Mouse (Mus musculus) kidney, adult 2 months (tissue): ENCODE data around the gene Top2a. TPM values are rescaled to one million over a fixed set of nuclear protein-coding genes. Genes with fewer than 3 reads are reported as not detected.

Source experiments
- DNase-seq: peaks from one replicate; pipeline ENCODE4 v3.0.0; 2021
- H3K27ac ChIP-seq: fragments of 200-500 bp; 2 replicates; pipeline ENCODE4 v1.5.1; 2012; ENCODE audit warnings: low read depth, low read length, control low read depth, inconsistent platforms; ENCODE audit not compliant: insufficient read depth
- H3K27me3 ChIP-seq: fragments of 200-500 bp; replicated peaks from 2 replicates; pipeline ENCODE4 v1.6.1; 2012; ENCODE audit warnings: mild to moderate bottlenecking, moderate library complexity, low read length, inconsistent platforms; ENCODE audit not compliant: control insufficient read depth, insufficient read depth
- H3K36me3 ChIP-seq: fragments of 200-500 bp; 2 replicates; pipeline ENCODE4 v1.6.1; 2012; ENCODE audit warnings: mild to moderate bottlenecking, moderate library complexity, low read length, inconsistent platforms; ENCODE audit not compliant: control insufficient read depth, insufficient read depth
- H3K4me1 ChIP-seq: fragments of 200-500 bp; 2 replicates; pipeline ENCODE4 v1.6.1; 2011; ENCODE audit warnings: low read length; ENCODE audit not compliant: control insufficient read depth, insufficient read depth
- H3K4me3 ChIP-seq: fragments of 200-500 bp; 2 replicates; pipeline ENCODE4 v1.5.1; 2011; ENCODE audit warnings: mild to moderate bottlenecking, low read depth, low read length, control low read depth; ENCODE audit not compliant: insufficient read depth
- CTCF ChIP-seq: fragments of 200-500 bp; conservative IDR thresholded peaks from 2 replicates; pipeline ENCODE4 v1.5.1; 2011; ENCODE audit warnings: low read depth, mild to moderate bottlenecking, control low read depth, low read length, moderate library complexity, mixed read lengths; ENCODE audit not compliant: insufficient read depth, insufficient read length
- POLR2A ChIP-seq: fragments of 200-500 bp; IDR thresholded peaks from one replicate; pipeline ENCODE4 v1.6.1; 2011; ENCODE audit warnings: low read depth, low read length, control low read depth
- WGBS: fragments of 180-500 bp; shearing (Covaris S2); methylation state at CpG from one replicate; pipeline ENCODE4 v1.1.7; 2018; 5-methylcytosine and 5-hydroxymethylcytosine counted together
- polyA plus RNA-seq: library from polyadenylated mRNA; depleted of rRNA; stranded (reverse); fragments of >200 nt; gene quantifications from 2 replicates; pipeline ENCODE4 v1.2.3, GENCODE M21; 2012

Top2a gene
- polyA plus RNA-seq, 1 experiment = 0.72 TPM

DNA sequence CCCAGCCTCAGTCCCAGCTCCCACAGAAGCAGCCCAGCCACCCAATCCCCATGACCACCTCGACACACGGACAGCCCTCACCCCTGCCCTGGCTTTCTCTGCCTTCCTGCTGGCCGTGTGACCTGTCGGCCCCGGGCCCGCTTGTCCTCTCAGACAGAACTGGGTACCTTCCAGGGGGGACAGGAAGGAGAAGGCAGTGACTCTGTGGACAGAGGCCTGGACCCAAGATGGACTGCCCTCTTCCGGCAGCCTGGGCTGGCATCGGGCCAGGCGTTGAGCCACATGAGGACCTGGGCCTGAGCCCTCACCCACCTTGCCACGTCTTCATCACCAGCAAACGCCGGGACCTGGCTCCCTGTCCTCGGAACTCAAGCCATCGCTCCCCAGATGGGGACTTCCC is 50.4 kb downstream of the Top2a start:
- H3K36me3 ChIP-seq = no peaks in the 10 kb centered on the region

GRCm38 (mm10) chr11:98972801-98973360 is 51.1 kb downstream of the Top2a start:
- 0 out of 2 replicates have a peak, but pooled peaks cover 14% of the 10 kb centered on the region for H3K4me1 ChIP-seq
- TF ChIP-seq POLR2A = no peak
- no peaks in the 10 kb centered on the region for H3K36me3 ChIP-seq
- no peak overlapping the region for H3K4me3 ChIP-seq
- no peak for DNase-seq
- WGBS = 83% methylated on average over 9 of the region's 9 CpGs
- H3K27ac ChIP-seq = no peak overlapping the region
- H3K27me3 ChIP-seq = no peaks in the 10 kb centered on the region

More for the DNA sequence above, 50.4 kb downstream of the Top2a start:
- peak; percentile 66 for DNase-seq
- Histone ChIP-seq H3K27ac (no peak overlapping the region), H3K27me3 (no peaks in the 10 kb centered on the region), H3K4me1 (0 out of 2 replicates have a peak, but pooled peaks cover 14% of the 10 kb centered on the region), H3K4me3 (no peak overlapping the region)
- 59% methylated on average over 14 of the region's 14 CpGs for WGBS
- TF ChIP-seq CTCF = 0 out of 2 replicates have a peak, but pooled peaks have one; percentile 18
- no peak for TF ChIP-seq POLR2A

DNA sequence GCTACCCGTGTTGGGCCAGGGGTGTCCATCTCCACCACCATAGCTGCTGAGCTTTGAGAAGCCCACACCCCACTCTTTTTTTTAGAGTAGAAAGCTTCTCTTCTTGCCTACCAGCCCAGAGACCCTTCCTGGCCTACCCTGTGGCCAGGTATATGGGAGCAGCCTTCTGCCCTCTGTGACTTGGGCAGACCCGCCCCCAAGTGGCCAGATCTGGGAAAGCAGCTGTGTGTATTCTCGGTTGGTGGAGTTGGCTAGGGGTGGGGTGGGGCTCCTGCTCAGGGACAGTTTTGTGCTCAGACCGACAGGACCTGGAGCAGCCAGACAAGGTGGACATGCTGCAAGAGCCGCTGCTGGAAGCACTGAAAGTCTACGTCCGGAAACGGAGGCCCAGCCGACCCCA is 51.8 kb downstream of the Top2a start:
- H3K36me3 ChIP-seq = no peaks in the 10 kb centered on the region

DNA sequence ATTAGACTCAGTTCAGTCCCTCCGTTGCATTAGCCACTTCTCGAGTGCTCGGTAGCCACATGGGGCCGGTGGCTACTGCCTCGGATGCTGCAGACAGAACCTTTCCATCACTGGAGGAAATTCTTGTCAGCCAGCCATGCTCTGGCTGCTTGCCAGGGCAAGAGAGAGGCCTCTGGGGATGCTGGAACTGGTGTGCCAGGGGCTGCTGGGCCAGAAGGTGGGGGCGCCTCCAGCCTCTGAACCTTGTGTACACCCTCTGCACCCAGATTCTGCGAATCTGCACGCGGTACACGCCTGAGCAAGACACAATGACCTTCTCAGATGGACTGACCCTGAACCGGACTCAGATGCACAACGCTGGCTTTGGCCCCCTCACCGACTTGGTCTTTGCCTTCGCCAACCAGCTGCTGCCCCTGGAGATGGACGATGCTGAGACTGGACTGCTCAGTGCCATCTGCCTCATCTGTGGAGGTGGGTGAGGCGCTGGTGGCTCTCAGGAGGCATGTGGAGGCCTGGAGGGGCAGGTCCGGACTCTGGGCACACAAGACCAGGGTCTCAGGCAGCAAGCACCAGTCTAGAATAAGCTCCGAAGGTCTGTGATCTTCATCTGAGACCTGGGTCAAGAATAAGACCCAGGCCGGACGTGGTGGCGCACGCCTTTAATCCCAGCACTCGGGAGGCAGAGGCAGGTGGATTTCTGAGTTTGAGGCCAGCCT is 52.5 kb downstream of the Top2a start:
- DNase-seq = peak; percentile 87
- no peaks in the 10 kb centered on the region for H3K36me3 ChIP-seq
- H3K27ac ChIP-seq = no peak overlapping the region
- 58% methylated on average over 23 of the region's 23 CpGs for WGBS
- H3K27me3 ChIP-seq = no peaks in the 10 kb centered on the region
- H3K4me3 ChIP-seq = no peak overlapping the region
- 0 out of 2 replicates have a peak, but pooled peaks cover 14% of the 10 kb centered on the region for H3K4me1 ChIP-seq
- TF ChIP-seq POLR2A = no peak
- TF ChIP-seq CTCF = no peak

More for the DNA sequence above, 51.8 kb downstream of the Top2a start:
- 50% methylated on average over 9 of the region's 9 CpGs for WGBS
- peak; percentile 88 for DNase-seq
- Histone ChIP-seq H3K27ac (no peak overlapping the region), H3K4me3 (no peak overlapping the region), H3K27me3 (no peaks in the 10 kb centered on the region), H3K4me1 (0 out of 2 replicates have a peak, but pooled peaks cover 14% of the 10 kb centered on the region)
- TF ChIP-seq POLR2A = no peak
- TF ChIP-seq CTCF = peak; percentile 81

- 59% methylated on average over 29 of the region's 29 CpGs for WGBS
- Histone ChIP-seq H3K27ac (no peak overlapping the region), H3K4me3 (no peak overlapping the region), H3K27me3 (no peaks in the 10 kb centered on the region), H3K4me1 (peaks cover 14% of the 10 kb centered on the region; the same call in 1 of the 2 replicates), H3K36me3 (no peaks in the 10 kb centered on the region)
- DNase-seq = peak; percentile 94
- TF ChIP-seq CTCF (no peak), POLR2A (no peak)
These were observed 53.6 kb downstream of the Top2a start for GRCm38 (mm10) chr11:98970191-98970925.

- TF ChIP-seq POLR2A (no peak), CTCF (no peak)
- no peaks in the 10 kb centered on the region for H3K36me3 ChIP-seq
- 48% methylated on average over 17 of the region's 17 CpGs for WGBS
- no peaks in the 10 kb centered on the region for H3K27me3 ChIP-seq
- peaks cover 21% of the 10 kb centered on the region for H3K4me1 ChIP-seq
- H3K4me3 ChIP-seq = no peak overlapping the region
- peak; percentile 65 for DNase-seq
- H3K27ac ChIP-seq = no peak overlapping the region
These were observed 54.5 kb downstream of the Top2a start for GRCm38 (mm10) chr11:98969496-98969927.
